Mouse (Mus musculus) liver, embryonic 14.5 days (tissue): ENCODE measurements at regions not wholly inside any gene's neighbourhood (a gene's known extent, or its start where the extent isn't known, plus 50 kb on each side); places are given as distances from the start of the nearest gene placed in this dataset.

ENCODE experiments used
- ATAC-seq: fragments of 200-750 bp; cut with Nextera tagmentation; 2 replicates; pipeline ENCODE4 v1.8.0; 2017; ENCODE audit warnings: moderate number of reproducible peaks, mild to moderate bottlenecking, moderate library complexity; ENCODE audit not compliant: insufficient read depth
- DNase-seq, 3 experiments: peaks; one replicate each; pipeline ENCODE4 v3.0.0-alpha.2; 2012 to 2013; ENCODE audit warnings: low read depth in 3 of 3, low spot score in 3 of 3
- H3K27ac ChIP-seq: fragments of 300-500 bp; sonication (generic); 2 replicates; pipeline ENCODE4 v1.5.1; 2014; ENCODE audit warnings: moderate library complexity, mild to moderate bottlenecking, control low read depth, inconsistent platforms
- H3K27me3 ChIP-seq: fragments of 300-500 bp; sonication (generic); 2 replicates; pipeline ENCODE4 v1.6.1; 2014; ENCODE audit warnings: mild to moderate bottlenecking, low read length, moderate library complexity; ENCODE audit not compliant: control insufficient read depth, insufficient read depth
- H3K36me3 ChIP-seq: fragments of 300-500 bp; sonication (generic); replicated peaks from 2 replicates; pipeline ENCODE4 v1.6.1; 2014; ENCODE audit warnings: low read depth; ENCODE audit not compliant: control insufficient read depth, insufficient read depth
- H3K4me1 ChIP-seq, 2 experiments: fragments of 200-500 bp in 1 of 2; fragments of 300-500 bp in 1 of 2; sonication (generic) in 1 of 2; replicated peaks; 2 replicates each; pipeline ENCODE4 v1.6.1; 2012 to 2014; ENCODE audit warnings: antibody characterized with exemption in 1 of 2, inconsistent platforms in 1 of 2, low read length in 1 of 2; ENCODE audit not compliant: control insufficient read depth in 2 of 2, insufficient read depth in 2 of 2
- H3K4me2 ChIP-seq: fragments of 300-500 bp; sonication (generic); 2 replicates; pipeline ENCODE4 v1.6.1; 2014; ENCODE audit warnings: low read depth, mild to moderate bottlenecking, control low read depth, moderate library complexity
- H3K4me3 ChIP-seq, 2 experiments: fragments of 200-500 bp in 1 of 2; fragments of 300-500 bp in 1 of 2; sonication (generic) in 1 of 2; 2 replicates each; pipeline ENCODE4 v1.5.1; 2012 to 2014; ENCODE audit warnings: low read depth in 2 of 2, low read length in 2 of 2, mild to moderate bottlenecking in 2 of 2, control low read depth in 1 of 2, inconsistent platforms in 1 of 2, moderate library complexity in 1 of 2; ENCODE audit not compliant: insufficient read depth in 1 of 2
- H3K9ac ChIP-seq: fragments of 300-500 bp; sonication (generic); replicated peaks from 2 replicates; pipeline ENCODE4 v1.6.1; 2014; ENCODE audit warnings: mild to moderate bottlenecking, control low read depth, moderate library complexity
- H3K9me3 ChIP-seq: fragments of 300-500 bp; sonication (generic); 2 replicates; pipeline ENCODE4 v1.6.1; 2016; ENCODE audit warnings: low read length, mixed read lengths; ENCODE audit not compliant: control insufficient read depth
- CTCF ChIP-seq: IDR thresholded peaks from 2 replicates; pipeline ENCODE4 v1.5.1; 2016; ENCODE audit warnings: antibody characterized with exemption, low read depth, control low read depth
- EP300 ChIP-seq: IDR thresholded peaks from 2 replicates; pipeline ENCODE4 v1.6.1; 2016; ENCODE audit warnings: antibody characterized with exemption, low read depth
- WGBS: fragments of 180-500 bp; shearing (Covaris S2); extraction: QIAGEN DNeasy Blood & Tissue Kit; methylation state at CpG from one replicate; pipeline ENCODE4 v1.1.7; 2014; ENCODE audit not compliant: insufficient replicate concordance; 5-methylcytosine and 5-hydroxymethylcytosine counted together

GRCm38 (mm10) chr8:126699389-126699775 is 105.6 kb upstream of the Irf2bp2 start:
- TF ChIP-seq EP300 (no peak), CTCF (no peak)
- H3K4me2 ChIP-seq, result no peak overlapping the region
- no peak overlapping the region for H3K27ac ChIP-seq
- H3K36me3 ChIP-seq, result no peaks in the 10 kb centered on the region
- no peaks in the 10 kb centered on the region for H3K9me3 ChIP-seq
- DNase-seq, result no peak
- H3K4me3 ChIP-seq, result no peak overlapping the region
- no peak for ATAC-seq
- no peaks in the 10 kb centered on the region for H3K27me3 ChIP-seq
- no peak overlapping the region for H3K9ac ChIP-seq
- 35% methylated on average over 6 of the region's 6 CpGs for WGBS
- peaks cover 0 to 16% of the 10 kb centered on the region in 2 experiments; a peak in 2 of 4 replicates for H3K4me1 ChIP-seq

GRCm38 (mm10) chr8:126698601-126699388 is 105.0 kb upstream of the Irf2bp2 start:
- H3K9me3 ChIP-seq, result no peaks in the 10 kb centered on the region
- H3K4me1 ChIP-seq, result peaks cover 0 to 13% of the 10 kb centered on the region in 2 experiments; a peak in 2 of 4 replicates
- H3K36me3 ChIP-seq, result no peaks in the 10 kb centered on the region
- no peak overlapping the region for H3K4me3 ChIP-seq
- ATAC-seq (no peak), DNase-seq (no peak)
- TF ChIP-seq EP300 (no peak), CTCF (no peak)
- H3K27me3 ChIP-seq, result no peaks in the 10 kb centered on the region
- 49% methylated on average over 7 of the region's 7 CpGs for WGBS
- H3K27ac ChIP-seq, result no peak overlapping the region
- H3K9ac ChIP-seq, result no peak overlapping the region
- H3K4me2 ChIP-seq, result no peak overlapping the region

- no peak overlapping the region for H3K4me2 ChIP-seq
- no peaks in the 10 kb centered on the region for H3K9me3 ChIP-seq
- H3K27me3 ChIP-seq, result no peaks in the 10 kb centered on the region
- WGBS, result 49% methylated on average over 7 of the region's 7 CpGs
- no peak overlapping the region for H3K27ac ChIP-seq
- H3K9ac ChIP-seq, result no peak overlapping the region
- DNase-seq (no peak), ATAC-seq (peak; percentile 39; the same call in 1 of the 2 replicates)
- H3K36me3 ChIP-seq, result no peaks in the 10 kb centered on the region
- peak; percentile 7; the same call in 1 of the 2 replicates for TF ChIP-seq CTCF
- no peak for TF ChIP-seq EP300
- H3K4me1 ChIP-seq, result peaks cover 0 to 8% of the 10 kb centered on the region in 2 experiments; a peak in 2 of 4 replicates
- no peak overlapping the region for H3K4me3 ChIP-seq
Measured at GRCm38 (mm10) chr8:126696346-126697010, 102.7 kb upstream of the Irf2bp2 start.

GRCm38 (mm10) chr8:126694370-126694769 is 100.6 kb upstream of the Irf2bp2 start:
- ATAC-seq, result no peak
- Histone ChIP-seq H3K4me1 (peaks cover 0 to 8% of the 10 kb centered on the region in 2 experiments; a peak in 2 of 4 replicates), H3K4me2 (no peak overlapping the region), H3K27me3 (no peaks in the 10 kb centered on the region), H3K4me3 (no peak overlapping the region), H3K9ac (no peak overlapping the region), H3K9me3 (no peaks in the 10 kb centered on the region), H3K27ac (no peak overlapping the region), H3K36me3 (no peaks in the 10 kb centered on the region)
- WGBS, result 67% methylated on average over 7 of the region's 7 CpGs
- DNase-seq, result no peak
- TF ChIP-seq EP300 (no peak), CTCF (no peak)

- no peak for DNase-seq
Measured at GRCm38 (mm10) chr8:126693642-126694041, 99.9 kb upstream of the Irf2bp2 start.

More at GRCm38 (mm10) chr8:126693642-126694041, 99.9 kb upstream of the Irf2bp2 start:
- TF ChIP-seq CTCF, result no peak
- TF ChIP-seq EP300, result no peak
- WGBS, result 32% methylated on average over 1 of the region's 1 CpGs
- no peak for ATAC-seq
- no peaks in the 10 kb centered on the region for H3K36me3 ChIP-seq
- no peak overlapping the region for H3K9ac ChIP-seq
- H3K4me2 ChIP-seq, result no peak overlapping the region
- peaks cover 0 to 8% of the 10 kb centered on the region in 2 experiments; a peak in 2 of 4 replicates for H3K4me1 ChIP-seq
- H3K27ac ChIP-seq, result no peak overlapping the region
- no peak overlapping the region for H3K4me3 ChIP-seq
- H3K9me3 ChIP-seq, result no peaks in the 10 kb centered on the region
- no peaks in the 10 kb centered on the region for H3K27me3 ChIP-seq
